Mouse (Mus musculus): Measurements from ENCODE around the gene Fgfr2.

- TF ChIP-seq POLR2A (IDR thresholded peaks at IDR 0.05; ENCODE audit: insufficient read length, low read depth) (no peak), POLR2AphosphoS2 (IDR thresholded peaks at IDR 0.05; ENCODE audit: insufficient read length, low read depth) (no peak), USF1 (IDR thresholded peaks at IDR 0.05; ENCODE audit: low read depth) (no peak), REST (IDR thresholded peaks at IDR 0.05; ENCODE audit: insufficient read depth, insufficient read length) (no peak), MAX (IDR thresholded peaks at IDR 0.05; ENCODE audit: low read depth) (no peak), CEBPB (IDR thresholded peaks at IDR 0.05; ENCODE audit: insufficient read depth, poor library complexity, severe bottlenecking) (no peak), MYOG (IDR thresholded peaks at IDR 0.05; ENCODE audit: control insufficient read depth in 1 of 3, insufficient read depth in 1 of 3, insufficient read length in 2 of 3, low read depth in 2 of 3) (no peak), MYOD1 (IDR thresholded peaks at IDR 0.05; ENCODE audit: control insufficient read depth in 1 of 3, insufficient read length in 2 of 3, low read depth in 2 of 3) (no peak), TCF12 (IDR thresholded peaks at IDR 0.05; ENCODE audit: insufficient read depth, poor library complexity, severe bottlenecking) (no peak), SRF (IDR thresholded peaks at IDR 0.05; ENCODE audit: control insufficient read depth, insufficient read length, low read depth) (no peak)
These were observed 2583.0 kb downstream of the Fgfr2 start for GRCm38 (mm10) chr7:130540176-130540575.
